Mouse (Mus musculus): ENCODE measurements around the gene Fgr.
A peak's percentile ranks its signal among the peaks of the same experiment; 100 is the strongest.

Gene Fgr

GRCm38 (mm10) chr4:133017597-133018262 is 43.8 kb downstream of the Fgr start:
- no peak for DNase-seq

- no peak for DNase-seq
Observed at GRCm38 (mm10) chr4:133018263-133018798, 44.4 kb downstream of the Fgr start.

GRCm38 (mm10) chr4:133020721-133021120 is 46.8 kb downstream of the Fgr start:
- no peak for DNase-seq

GRCm38 (mm10) chr4:133021181-133021671 is 47.3 kb downstream of the Fgr start:
- DNase-seq: no peak

GRCm38 (mm10) chr4:133022217-133022616 is 48.3 kb downstream of the Fgr start:
- no peak for DNase-seq

GRCm38 (mm10) chr4:133022954-133023635 is 49.2 kb downstream of the Fgr start:
- DNase-seq: no peak

- no peak for DNase-seq
Observed at GRCm38 (mm10) chr4:133023636-133024035, 49.7 kb downstream of the Fgr start.

GRCm38 (mm10) chr4:133024404-133024803 is 50.5 kb downstream of the Fgr start:
- no peak for DNase-seq

GRCm38 (mm10) chr4:133024969-133025685 is 51.2 kb downstream of the Fgr start:
- no peak for DNase-seq

- no peak for DNase-seq
Observed at GRCm38 (mm10) chr4:133026272-133026671, 52.4 kb downstream of the Fgr start.

GRCm38 (mm10) chr4:133026826-133027375 is 53.0 kb downstream of the Fgr start:
- no peak for DNase-seq

- DNase-seq: no peak
Observed at GRCm38 (mm10) chr4:133027721-133028120, 53.8 kb downstream of the Fgr start.

- DNase-seq: no peak
Observed at GRCm38 (mm10) chr4:133028193-133028592, 54.3 kb downstream of the Fgr start.

- no peak for DNase-seq
Observed at GRCm38 (mm10) chr4:133028875-133029274, 55.0 kb downstream of the Fgr start.

GRCm38 (mm10) chr4:133032410-133033095 is 58.7 kb downstream of the Fgr start:
- DNase-seq: no peak

GRCm38 (mm10) chr4:133034478-133034877 is 60.6 kb downstream of the Fgr start:
- DNase-seq: no peak

GRCm38 (mm10) chr4:133035446-133035845 is 61.6 kb downstream of the Fgr start:
- DNase-seq: no peak

GRCm38 (mm10) chr4:133035946-133036345 is 62.1 kb downstream of the Fgr start:
- no peak for DNase-seq

- DNase-seq: no peak
Observed at GRCm38 (mm10) chr4:133037293-133037692, 63.4 kb downstream of the Fgr start.

GRCm38 (mm10) chr4:133037798-133038197 is 63.9 kb downstream of the Fgr start:
- no peak for DNase-seq

GRCm38 (mm10) chr4:133038521-133039115 is 64.7 kb downstream of the Fgr start:
- DNase-seq: peak in 1 of 2 experiments; percentile 32
